Mouse (Mus musculus) cerebellum, adult 2 months (tissue): ENCODE results near the gene Ecm1. TPM values are rescaled to one million over a fixed set of nuclear protein-coding genes. Genes with fewer than 3 reads are reported as not detected.

Source experiments
- DNase-seq, 2 experiments: peaks; one replicate each; pipeline ENCODE4 v3.0.0; 2021
- H3K27ac ChIP-seq: fragments of 200-500 bp; 2 replicates; pipeline ENCODE4 v1.5.1; 2012; ENCODE audit warnings: low read length, control low read depth, inconsistent platforms; ENCODE audit not compliant: insufficient read depth
- H3K27me3 ChIP-seq: fragments of 200-500 bp; 2 replicates; pipeline ENCODE4 v1.6.1; 2012; ENCODE audit warnings: inconsistent platforms, mild to moderate bottlenecking, low read length, moderate library complexity; ENCODE audit not compliant: control insufficient read depth, insufficient read depth
- H3K4me1 ChIP-seq: fragments of 200-500 bp; 2 replicates; pipeline ENCODE4 v1.6.1; 2011; ENCODE audit warnings: low read length; ENCODE audit not compliant: control insufficient read depth, insufficient read depth
- H3K4me3 ChIP-seq: fragments of 200-500 bp; replicated peaks from 2 replicates; pipeline ENCODE3; 2011; ENCODE audit warnings: mild to moderate bottlenecking, low read depth, low read length, control low read depth; ENCODE audit not compliant: insufficient read depth
- CTCF ChIP-seq: fragments of 200-500 bp; IDR thresholded peaks from 2 replicates; pipeline ENCODE4 v1.5.1; 2011; ENCODE audit warnings: low read depth, mild to moderate bottlenecking, control low read depth, low read length, moderate library complexity, borderline replicate concordance; ENCODE audit not compliant: insufficient read depth
- POLR2A ChIP-seq: fragments of 200-500 bp; IDR thresholded peaks from 2 replicates; pipeline ENCODE4 v1.6.1; 2011; ENCODE audit warnings: low read length, control low read depth, borderline replicate concordance; ENCODE audit not compliant: insufficient read depth
- WGBS: fragments of 180-500 bp; shearing (Covaris S2); methylation state at CpG from one replicate; pipeline ENCODE4 v1.1.7; 2018; 5-methylcytosine and 5-hydroxymethylcytosine counted together
- polyA plus RNA-seq: library from polyadenylated mRNA; depleted of rRNA; stranded (reverse); fragments of >200 nt; gene quantifications from 2 replicates; pipeline ENCODE4 v1.2.3, GENCODE M21; 2012

The Ecm1 gene
- polyA plus RNA-seq, 1 experiment: 14.3 TPM

DNA sequence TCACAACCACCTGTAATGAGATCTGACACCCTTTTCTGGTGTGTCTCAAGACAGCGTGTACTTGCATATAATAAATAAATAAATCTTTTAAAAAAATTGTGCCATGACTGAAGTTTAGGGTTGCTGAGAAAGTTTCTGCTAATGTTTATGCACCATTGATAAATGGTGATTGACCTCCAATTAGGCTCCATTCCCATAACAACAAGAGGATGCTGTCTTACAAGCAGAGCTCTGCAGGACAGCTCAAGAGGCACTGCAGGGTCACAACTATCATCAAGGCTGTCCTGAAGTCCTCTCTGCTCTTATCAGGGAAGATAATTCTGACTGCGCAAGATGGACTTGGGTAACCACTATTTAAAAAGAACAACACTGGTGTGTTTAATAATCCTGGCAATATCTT lies 21.2 kb downstream of the Ecm1 start:
- no peak for DNase-seq
- no peaks in the 10 kb centered on the region for H3K4me1 ChIP-seq
- WGBS: 94% methylated on average over 2 of the region's 2 CpGs

DNA sequence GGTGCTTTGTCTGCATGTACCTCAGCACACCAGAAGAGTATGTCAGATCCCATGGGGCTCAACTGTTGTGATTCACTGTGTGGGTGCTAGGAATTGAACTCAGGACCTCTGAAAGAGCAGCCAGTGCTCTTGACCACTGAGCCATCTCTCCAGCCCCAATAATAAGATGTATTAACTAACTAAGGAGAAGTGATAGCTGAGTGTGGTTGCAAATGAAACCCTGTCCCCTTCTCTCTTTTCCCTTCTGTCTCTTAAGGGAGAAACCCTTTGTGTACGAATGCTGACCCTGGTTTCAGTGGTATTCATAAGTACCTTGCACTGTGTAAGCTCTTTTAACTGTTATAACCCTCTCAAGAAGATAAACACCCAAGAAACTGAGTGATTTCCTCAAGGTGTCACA lies 23.3 kb downstream of the Ecm1 start:
- H3K4me1 ChIP-seq: no peaks in the 10 kb centered on the region
- no peak overlapping the region for H3K4me3 ChIP-seq
- no peaks in the 10 kb centered on the region for H3K27me3 ChIP-seq
- 86% methylated on average over 1 of the region's 1 CpGs for WGBS
- DNase-seq: no peak
- H3K27ac ChIP-seq: no peak overlapping the region
- TF ChIP-seq CTCF (no peak), POLR2A (no peak)

More for the DNA sequence above, 21.2 kb downstream of the Ecm1 start:
- no peak for TF ChIP-seq CTCF
- Histone ChIP-seq H3K27ac (no peak overlapping the region), H3K27me3 (no peaks in the 10 kb centered on the region), H3K4me3 (no peak overlapping the region)

DNA sequence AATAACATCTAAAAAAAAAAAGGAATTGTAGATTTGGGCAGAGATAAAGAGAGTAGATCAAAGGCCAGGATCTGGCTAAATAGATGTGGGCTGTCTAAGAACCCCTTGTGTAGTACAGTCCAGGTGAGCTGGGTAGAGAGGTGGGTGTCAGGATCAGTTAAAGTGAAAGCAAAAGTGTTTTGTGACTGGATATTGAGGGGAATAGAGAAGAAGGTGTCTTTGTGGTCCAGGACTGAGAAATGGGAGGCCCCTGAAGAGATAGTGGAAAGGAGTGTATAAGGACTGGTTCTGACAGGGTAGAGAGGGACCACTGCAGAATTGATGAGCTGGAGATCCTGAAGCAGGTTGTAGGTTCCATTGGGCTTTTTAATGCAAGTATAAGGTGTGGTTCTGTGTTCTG lies 29.4 kb downstream of the Ecm1 start:
- no peaks in the 10 kb centered on the region for H3K27me3 ChIP-seq
- no peak for TF ChIP-seq CTCF
- TF ChIP-seq POLR2A: no peak
- no peak for DNase-seq
- no peak overlapping the region for H3K27ac ChIP-seq
- H3K4me1 ChIP-seq: no peaks in the 10 kb centered on the region
- H3K4me3 ChIP-seq: no peak overlapping the region

GRCm38 (mm10) chr3:95709044-95709443 lies 30.3 kb downstream of the Ecm1 start:
- 97% methylated on average over 4 of the region's 4 CpGs for whole genome bisulfite sequencing
- TF ChIP-seq POLR2A (no peak), CTCF (no peak)
- DNase-seq: no peak
- Histone ChIP-seq H3K27me3 (no peaks in the 10 kb centered on the region), H3K27ac (no peak overlapping the region), H3K4me1 (no peaks in the 10 kb centered on the region), H3K4me3 (no peak overlapping the region)

DNA sequence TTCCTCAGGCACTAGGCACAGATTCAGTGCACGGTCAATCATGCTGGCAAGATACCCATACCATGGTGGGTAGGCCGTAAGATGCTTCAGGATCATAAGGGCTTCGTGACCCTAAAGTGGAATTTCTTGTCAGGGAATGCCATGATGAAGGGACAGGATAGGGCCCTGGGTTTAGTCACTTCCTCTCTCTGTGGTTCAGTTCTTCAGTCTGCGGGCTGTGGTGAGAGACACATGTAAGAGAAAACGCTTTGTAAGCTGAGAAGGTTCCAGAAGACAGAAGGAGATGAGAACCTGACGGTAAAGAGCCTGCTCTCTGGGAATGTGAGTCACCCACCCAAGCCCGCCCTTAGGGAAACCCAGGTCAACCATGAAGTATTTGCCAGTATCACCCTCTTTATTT lies 31.9 kb downstream of the Ecm1 start:
- Histone ChIP-seq H3K4me1 (no peaks in the 10 kb centered on the region), H3K4me3 (no peak overlapping the region), H3K27ac (no peak overlapping the region), H3K27me3 (no peaks in the 10 kb centered on the region)
- 92% methylated on average over 7 of the region's 7 CpGs for WGBS
- DNase-seq: no peak
- TF ChIP-seq CTCF (no peak), POLR2A (no peak)

DNA sequence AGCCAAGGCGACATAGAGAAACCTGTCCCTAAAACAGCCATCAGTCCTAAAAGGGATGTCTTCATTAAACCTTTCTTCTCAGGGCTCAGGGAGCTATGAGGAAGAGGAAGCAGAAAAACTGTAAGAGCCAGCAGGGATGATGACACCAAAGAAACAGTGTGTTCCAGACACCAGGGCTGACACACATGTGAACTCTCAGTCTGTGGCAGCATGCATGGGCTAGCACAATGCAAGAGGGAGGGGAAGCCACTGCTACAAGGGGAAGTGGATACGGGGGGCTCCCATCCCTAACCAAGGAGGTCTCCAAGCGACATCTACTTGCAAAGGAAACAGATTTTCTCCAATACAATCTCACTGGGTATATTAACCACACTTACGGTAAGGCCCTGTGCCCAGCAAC lies 33.1 kb downstream of the Ecm1 start:
- Histone ChIP-seq H3K27me3 (no peaks in the 10 kb centered on the region), H3K4me3 (no peak overlapping the region), H3K27ac (no peak overlapping the region), H3K4me1 (no peaks in the 10 kb centered on the region)
- DNase-seq: no peak
- TF ChIP-seq CTCF: no peak
- TF ChIP-seq POLR2A: no peak
- WGBS: 80% methylated on average over 4 of the region's 4 CpGs

DNA sequence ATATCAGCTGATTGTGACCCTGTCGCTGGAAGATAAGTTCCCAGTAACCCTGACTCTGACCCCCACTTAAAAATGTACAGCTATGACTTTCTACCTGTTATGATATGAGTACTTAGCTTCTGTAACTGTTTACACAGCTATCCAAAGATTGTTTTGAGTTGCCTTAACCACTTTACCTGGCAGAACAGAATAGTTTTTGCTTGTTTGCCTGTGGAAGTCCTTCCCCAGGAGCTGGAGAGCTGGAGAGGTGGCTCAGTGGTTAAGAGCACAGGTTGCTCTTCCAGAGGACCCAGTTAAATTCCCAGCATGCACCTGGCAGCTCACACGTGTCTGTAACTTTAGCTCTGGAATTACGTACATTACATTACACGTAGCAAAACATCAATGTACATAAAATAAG lies 34.8 kb downstream of the Ecm1 start:
- peaks cover 9% of the 10 kb centered on the region for H3K4me1 ChIP-seq
- no peaks in the 10 kb centered on the region for H3K27me3 ChIP-seq
- TF ChIP-seq POLR2A: no peak
- no peak for TF ChIP-seq CTCF
- no peak for DNase-seq
- WGBS: 91% methylated on average over 4 of the region's 4 CpGs
- no peak overlapping the region for H3K27ac ChIP-seq
- H3K4me3 ChIP-seq: no peak overlapping the region

GRCm38 (mm10) chr3:95703276-95703675 lies 36.1 kb downstream of the Ecm1 start:
- Histone ChIP-seq H3K4me1 (peaks cover 9% of the 10 kb centered on the region), H3K27me3 (no peaks in the 10 kb centered on the region), H3K27ac (no peak overlapping the region), H3K4me3 (no peak overlapping the region)
- DNase-seq: no peak
- 93% methylated on average over 3 of the region's 3 CpGs for WGBS
- no peak for TF ChIP-seq POLR2A
- no peak for TF ChIP-seq CTCF

GRCm38 (mm10) chr3:95701877-95702540 lies 37.4 kb downstream of the Ecm1 start:
- peak overlapping the region; percentile 24 for H3K4me3 ChIP-seq
- no peaks in the 10 kb centered on the region for H3K27me3 ChIP-seq
- peaks cover 9% of the 10 kb centered on the region for H3K4me1 ChIP-seq
- TF ChIP-seq POLR2A (no peak), CTCF (no peak; the same call in 1 of the 2 replicates)
- peak; percentile 55 to 66 for DNase-seq
- WGBS: 18% methylated on average over 24 of the region's 24 CpGs
- no peak overlapping the region for H3K27ac ChIP-seq
